Mouse (Mus musculus) cortical plate, adult 2 months (tissue): ENCODE data around the gene Cherp. TPM values are rescaled to one million over a fixed set of nuclear protein-coding genes. Genes with fewer than 3 reads are reported as not detected.
A peak's percentile ranks its signal among the peaks of the same experiment; 100 is the strongest.

Experiments
- H3K27ac ChIP-seq: fragments of 200-500 bp; 2 replicates; pipeline ENCODE4 v1.5.1; 2012; ENCODE audit warnings: low read length, control low read depth, inconsistent platforms; ENCODE audit not compliant: insufficient read depth
- H3K4me1 ChIP-seq: fragments of 200-500 bp; 2 replicates; pipeline ENCODE4 v1.6.1; 2011; ENCODE audit warnings: low read length; ENCODE audit not compliant: control insufficient read depth, insufficient read depth
- H3K4me3 ChIP-seq: fragments of 200-500 bp; 2 replicates; pipeline ENCODE4 v1.5.1; 2011; ENCODE audit warnings: mild to moderate bottlenecking, low read length, control low read depth; ENCODE audit not compliant: insufficient read depth
- CTCF ChIP-seq: fragments of 200-500 bp; IDR thresholded peaks from 2 replicates; pipeline ENCODE4 v1.5.1; 2011; ENCODE audit warnings: mild to moderate bottlenecking, control low read depth, low read length; ENCODE audit not compliant: insufficient read depth; ENCODE audit errors: extremely low read depth
- POLR2A ChIP-seq: fragments of 200-500 bp; IDR thresholded peaks from 2 replicates; pipeline ENCODE4 v1.6.1; 2011; ENCODE audit warnings: mild to moderate bottlenecking, low read length, control low read depth; ENCODE audit not compliant: insufficient read depth; ENCODE audit errors: extremely low read depth
- polyA plus RNA-seq: library from polyadenylated mRNA; depleted of rRNA; stranded (reverse); fragments of >200 nt; gene quantifications from 2 replicates; pipeline ENCODE4 v1.2.3, GENCODE M21; 2012

Gene Cherp
- polyA plus RNA-seq, 1 experiment: 47.3 TPM

DNA sequence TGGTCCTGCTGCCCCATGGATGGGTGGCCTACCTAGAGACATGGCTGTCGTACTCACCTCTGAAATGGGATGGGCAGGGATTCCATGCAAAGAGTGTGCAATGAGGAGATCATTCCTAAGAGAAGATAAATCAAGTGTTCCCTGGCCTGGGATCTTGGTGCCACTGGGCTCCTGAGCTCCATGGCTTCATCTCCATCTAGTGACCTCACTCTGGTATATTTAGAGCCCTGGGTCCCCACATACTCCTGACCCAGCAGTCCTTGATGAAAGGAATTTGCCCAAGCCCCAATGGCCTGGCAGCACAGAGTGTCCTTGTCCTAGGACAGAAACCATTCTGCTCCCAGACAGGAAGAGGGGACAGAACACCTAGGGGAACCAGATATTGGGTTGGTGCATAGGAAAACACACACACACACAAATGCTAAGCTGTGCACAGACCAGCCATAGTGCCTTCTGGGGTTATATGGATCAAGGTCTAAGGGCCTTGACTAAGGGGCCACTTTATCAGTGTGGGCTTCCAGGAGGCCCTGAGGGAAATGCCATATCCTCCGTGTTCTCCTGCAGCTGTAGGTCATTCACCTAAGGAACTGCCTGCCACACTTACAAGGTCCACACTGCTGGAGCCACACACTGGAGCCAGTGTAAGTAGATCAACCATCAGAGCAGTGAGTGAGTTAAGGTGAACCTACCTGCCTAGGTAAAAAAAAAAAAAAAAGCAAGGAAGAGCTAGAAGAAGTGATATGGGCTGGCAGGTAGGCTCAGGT, 24.7 kb upstream of the Cherp start:
- peaks cover 12% of the 10 kb centered on the region for H3K4me1 ChIP-seq

DNA sequence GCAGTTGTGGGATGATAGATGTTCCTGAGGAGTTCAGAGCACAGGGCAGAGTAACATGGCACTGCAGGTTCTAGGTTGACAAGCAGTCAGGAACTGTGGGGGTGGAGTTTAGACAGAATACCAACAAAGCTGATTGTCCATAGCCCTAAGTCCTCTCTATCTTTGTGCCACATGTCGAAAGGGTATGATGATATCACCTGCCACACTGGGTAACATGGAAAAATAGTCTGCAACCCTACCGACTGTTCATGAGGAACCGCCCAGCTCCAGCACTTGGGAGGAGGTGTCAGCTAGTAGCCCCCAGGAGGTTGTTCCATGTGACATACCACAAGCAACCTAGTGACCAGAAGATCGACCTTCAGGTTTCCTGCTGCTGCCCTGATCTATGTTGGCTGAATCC, 23.5 kb upstream of the Cherp start:
- peaks cover 10% of the 10 kb centered on the region for H3K4me1 ChIP-seq
- no peak for TF ChIP-seq POLR2A
- TF ChIP-seq CTCF: no peak
- H3K4me3 ChIP-seq: no peak overlapping the region

More for the DNA sequence above, 24.7 kb upstream of the Cherp start:
- H3K27ac ChIP-seq: no peak overlapping the region
- no peak overlapping the region for H3K4me3 ChIP-seq
- TF ChIP-seq POLR2A (no peak), CTCF (no peak)

DNA sequence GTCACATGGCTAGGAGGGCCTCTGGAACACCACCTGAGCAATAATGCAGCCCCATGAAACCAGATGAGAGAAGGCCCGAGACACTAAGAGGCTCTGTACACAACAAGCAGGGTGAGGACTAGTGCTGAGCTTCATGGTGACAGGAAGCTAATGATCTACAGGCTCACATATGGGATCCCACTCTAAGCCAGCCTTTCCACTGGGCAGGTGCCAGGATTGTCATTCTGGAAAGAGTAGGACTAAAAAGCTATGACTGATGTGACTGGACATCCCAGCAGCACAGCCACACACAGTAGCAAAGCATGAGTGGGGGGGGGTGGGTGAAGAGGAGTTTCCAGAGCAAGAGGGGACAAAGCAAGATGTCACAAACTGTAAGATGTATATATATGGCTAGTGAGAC, 22.9 kb upstream of the Cherp start:
- no peak overlapping the region for H3K4me3 ChIP-seq
- H3K27ac ChIP-seq: no peak overlapping the region
- TF ChIP-seq CTCF: no peak
- no peak for TF ChIP-seq POLR2A
- peaks cover 7% of the 10 kb centered on the region for H3K4me1 ChIP-seq

More for the DNA sequence above, 23.5 kb upstream of the Cherp start:
- H3K27ac ChIP-seq: no peak overlapping the region

DNA sequence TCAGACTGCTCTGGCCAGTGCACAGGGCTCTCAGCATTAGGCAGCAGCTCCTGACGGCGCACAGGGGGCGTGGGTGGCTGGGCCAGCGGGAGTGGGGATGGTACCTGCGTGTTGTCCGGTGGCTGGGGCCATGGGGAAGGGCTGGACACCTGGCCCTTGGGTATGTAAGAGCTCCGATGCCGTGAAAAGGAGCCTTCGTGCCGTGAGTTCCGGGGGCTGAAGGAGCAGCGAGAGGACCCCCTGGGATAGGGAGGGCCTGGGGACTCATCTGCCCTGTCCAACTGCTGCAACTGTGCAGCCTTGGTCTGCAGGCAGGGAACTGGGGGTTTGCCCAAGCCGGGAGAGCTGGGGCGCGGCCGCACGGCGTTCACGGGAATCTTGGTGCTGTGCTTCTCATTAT, 21.2 kb upstream of the Cherp start:
- H3K27ac ChIP-seq: no peak overlapping the region
- no peak overlapping the region for H3K4me3 ChIP-seq
- peaks cover 8% of the 10 kb centered on the region for H3K4me1 ChIP-seq
- no peak for TF ChIP-seq CTCF
- no peak for TF ChIP-seq POLR2A

DNA sequence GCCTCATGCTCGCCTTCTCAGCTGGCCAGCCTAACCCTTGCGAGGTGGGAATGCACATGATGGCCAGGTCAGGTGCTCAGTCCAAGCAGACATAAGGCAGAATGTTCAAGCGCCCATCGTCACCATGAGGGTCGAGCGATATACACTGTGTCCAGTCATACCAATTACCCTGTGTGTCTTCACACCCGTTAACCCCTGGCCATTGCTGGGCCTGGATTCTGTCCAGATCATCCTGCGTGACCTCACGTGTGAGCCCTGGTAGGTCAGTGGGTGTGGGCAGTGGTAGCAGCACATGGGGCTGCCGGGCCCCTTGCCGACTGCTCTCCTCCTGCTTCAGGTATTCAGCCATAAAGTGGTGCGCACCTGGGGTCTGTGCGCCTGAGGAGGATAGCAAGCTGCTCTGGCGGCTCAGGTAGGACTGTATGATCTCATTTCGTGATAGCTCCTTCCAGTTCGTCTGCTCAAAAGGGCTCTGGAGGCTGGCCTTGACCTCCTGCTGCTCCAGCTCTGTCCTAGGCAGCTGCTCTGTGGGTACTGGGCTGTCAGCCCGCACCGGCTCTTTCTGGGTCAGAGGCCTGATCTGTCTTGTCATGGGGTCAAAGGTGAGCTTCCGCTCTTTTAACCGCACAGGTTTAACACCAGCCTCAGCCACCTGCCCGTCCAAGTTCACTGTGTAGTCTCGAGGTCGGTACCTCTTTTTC, 20.5 kb upstream of the Cherp start:
- peaks cover 5% of the 10 kb centered on the region for H3K4me1 ChIP-seq

DNA sequence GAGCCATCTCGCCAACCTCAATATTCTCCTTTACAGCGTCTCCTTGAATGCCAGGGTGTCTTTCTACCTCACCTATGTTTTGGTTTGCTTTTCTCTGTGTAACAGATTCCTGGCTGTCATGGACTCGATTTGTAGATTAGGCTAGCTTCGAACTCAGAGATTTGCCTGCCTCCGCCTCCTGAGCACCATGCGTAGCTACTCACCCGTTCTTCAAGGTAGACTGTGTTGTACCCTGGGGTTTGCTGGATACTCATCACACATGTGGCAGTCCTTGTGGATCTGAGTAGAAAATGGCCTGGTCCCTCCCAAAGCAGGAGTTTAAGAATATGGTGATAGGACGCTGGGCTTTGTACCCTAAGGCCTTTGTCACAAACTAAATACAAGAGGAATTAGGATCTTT, 18.4 kb upstream of the Cherp start:
- TF ChIP-seq POLR2A (no peak), CTCF (no peak)
- Histone ChIP-seq H3K4me3 (peak overlapping the region; percentile 61), H3K27ac (no peak overlapping the region), H3K4me1 (peaks cover 4% of the 10 kb centered on the region)

More for the DNA sequence above, 20.5 kb upstream of the Cherp start:
- Histone ChIP-seq H3K27ac (no peak overlapping the region), H3K4me3 (no peak overlapping the region)
- no peak for TF ChIP-seq POLR2A
- no peak for TF ChIP-seq CTCF

DNA sequence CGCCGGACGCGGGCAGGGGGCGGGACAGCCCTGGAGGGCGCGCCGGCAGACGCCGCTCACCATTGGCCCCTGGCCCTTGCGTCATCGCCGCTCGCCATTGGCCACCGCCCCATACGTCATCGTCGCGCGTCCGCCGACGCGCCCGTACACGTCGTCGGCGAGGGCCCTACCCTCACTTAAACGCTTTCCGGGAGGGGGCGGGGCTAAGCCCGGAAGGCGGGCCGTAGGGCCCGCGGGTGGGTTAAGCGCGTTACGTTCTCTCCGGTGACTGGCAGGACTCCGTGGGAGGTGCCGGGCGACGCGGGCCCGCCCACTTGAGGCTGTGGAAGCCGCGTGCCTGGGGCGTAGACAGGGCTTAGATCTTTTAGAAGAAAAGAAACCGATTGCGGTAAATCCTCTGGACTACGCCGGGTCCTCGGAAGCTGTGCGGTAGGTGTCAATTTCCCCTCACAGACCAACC, 17.6 kb upstream of the Cherp start:
- no peak for TF ChIP-seq CTCF
- TF ChIP-seq POLR2A: 0 out of 2 replicates have a peak, but pooled peaks have one; percentile 19
- H3K4me3 ChIP-seq: peak overlapping the region; percentile 61
- peak overlapping the region; percentile 42; the same call in 1 of the 2 replicates for H3K27ac ChIP-seq
- H3K4me1 ChIP-seq: peaks cover 4% of the 10 kb centered on the region

DNA sequence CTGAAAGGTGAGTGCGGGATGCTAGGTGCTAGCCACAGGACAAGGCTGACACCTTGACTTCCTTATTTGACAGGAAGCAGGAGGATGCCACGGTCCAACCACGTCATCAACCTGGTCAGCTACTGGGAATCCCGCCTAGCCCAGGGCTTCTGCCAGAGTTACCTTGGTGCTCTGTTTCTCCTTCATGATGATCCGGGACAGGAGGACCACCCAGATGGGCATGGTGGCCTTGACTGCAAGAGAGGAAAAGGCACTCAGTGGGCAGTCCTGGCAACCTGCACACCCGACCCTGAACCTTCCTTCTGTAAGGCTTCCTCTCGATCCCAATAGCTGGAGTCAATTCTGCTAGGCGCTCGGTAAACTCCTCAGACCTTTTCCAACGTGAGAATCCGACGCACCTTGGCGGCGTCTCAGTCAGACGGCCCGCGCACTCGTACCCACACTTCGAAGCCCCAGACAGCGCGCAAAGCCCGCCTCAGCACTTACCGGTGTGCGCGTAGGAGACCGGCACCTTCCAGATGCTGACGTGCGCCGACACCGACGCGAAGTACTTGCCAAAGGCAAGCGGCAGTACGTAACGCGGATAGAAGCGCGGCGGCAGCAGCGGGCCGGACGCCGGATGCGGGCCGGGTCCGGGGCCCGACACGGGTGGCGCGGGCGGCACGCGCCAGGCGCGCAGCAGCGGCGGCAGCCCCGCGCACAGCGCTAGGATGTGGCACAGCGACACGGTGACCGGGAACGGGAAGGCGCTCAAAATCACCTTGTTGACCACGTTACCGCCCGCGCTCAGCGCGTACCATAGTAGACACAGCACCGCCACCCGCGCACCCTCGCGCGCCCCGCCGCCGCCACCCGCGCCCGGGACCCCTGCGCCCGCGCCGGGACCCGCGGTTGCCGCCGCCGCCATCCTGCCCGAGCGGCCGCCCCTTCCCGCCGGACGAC, 16.9 kb upstream of the Cherp start, which contains the start of gene Slc35e1:
Slc35e1 (minus strand) TSS at position 935 of the 942 bp plus-strand sequence.
- H3K4me1 ChIP-seq: peaks cover 4% of the 10 kb centered on the region
- peak within 1 kb of the TSS; percentile 61 for H3K4me3 ChIP-seq
- peak within 1 kb of the TSS; percentile 42; the same call in 1 of the 2 replicates for H3K27ac ChIP-seq
- TF ChIP-seq POLR2A: 0 out of 2 replicates have a peak, but pooled peaks have one; percentile 17
- no peak for TF ChIP-seq CTCF

DNA sequence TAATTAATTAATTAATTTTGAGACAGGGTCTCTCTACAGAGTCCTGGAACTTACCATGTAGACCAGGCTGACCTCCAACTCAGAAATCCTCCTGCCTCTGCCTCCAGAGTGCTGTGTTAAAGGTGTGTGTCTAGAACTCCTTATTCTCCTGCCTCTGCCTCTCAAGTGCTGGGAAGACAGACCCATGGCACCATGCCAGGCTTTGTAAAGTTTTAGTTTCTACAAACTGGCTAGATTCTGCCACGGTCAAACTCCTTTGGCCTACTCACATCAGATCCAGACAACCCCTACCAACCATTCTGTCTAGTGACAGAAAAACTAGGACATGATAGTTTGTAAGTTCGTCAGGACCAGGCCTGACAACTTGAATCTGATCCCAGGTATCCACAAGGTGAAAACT, 16.0 kb upstream of the Cherp start:
- peaks cover 4% of the 10 kb centered on the region for H3K4me1 ChIP-seq
- no peak overlapping the region for H3K27ac ChIP-seq
- no peak for TF ChIP-seq POLR2A
- H3K4me3 ChIP-seq: peak overlapping the region; percentile 61; the same call in 1 of the 2 replicates
